9 mouse cellular contexts compared by ENCODE assay signal in genomic region chr7:93095511-93095910, GRCm38 (mm10). TPM values are rescaled to one million over a fixed set of nuclear protein-coding genes. Genes with fewer than 3 reads are reported as not detected.
DNase-seq lines count a peak whose midpoint lies in the region; ATAC-seq and TF ChIP-seq lines count a peak whose summit lies in the region.
"Had no signal": no experiment of that assay in that cellular context is flagged by ENCODE, and none has a peak within 500 bp of the region (broad histone marks: within the 10 kb centered on the region; RNA-seq: fewer than 3 reads in every experiment).

No protein-coding gene starts in this region.

- peak overlapping the region; percentile 25; the same call in 1 of the 2 replicates for H3K4me2 ChIP-seq in hindbrain, embryonic 11.5 days (replicated peaks; ENCODE audit: low read depth, low read length)
- peak overlapping the region; percentile 46 for H3K4me2 ChIP-seq in stomach, embryonic 15.5 days

- intact Hi-C loops in left cerebral cortex, adult 2 months (cut with DNase I): loop anchor here (2.0 to 5.0 kb wide), 3 partner anchors 128 to 221 kb away; partner anchors contain the start of genes Ddias and Prcp

- H3K27me3 ChIP-seq in hindbrain, embryonic 11.5 days (ENCODE audit: control insufficient read depth, insufficient read depth, low read length): no peaks in the 10 kb centered on the region
- H3K27me3 ChIP-seq in stomach, embryonic 15.5 days (replicated peaks): no peaks in the 10 kb centered on the region

- in situ Hi-C loops in ES-E14 (cut with MboI; ENCODE audit: low sequenced_read_pairs in 2 of 2, unreplicated experiment in 2 of 2): loop anchor here in 1 of 2 experiments (10.0 kb wide), 1 partner anchor 121 kb away; no protein-coding TSS in a partner anchor

- H3K4me1 ChIP-seq in ES-E14 (ENCODE audit: control insufficient read depth in 2 of 2, insufficient read depth in 2 of 2, low read length in 2 of 2, poor library complexity in 1 of 2): no peaks in the 10 kb centered on the region
- 0 out of 2 replicates have a peak, but pooled peaks cover 4% of the 10 kb centered on the region for H3K4me1 ChIP-seq in embryonic fibroblast, embryonic 13.5 days (ENCODE audit: control insufficient read depth, insufficient read depth, low read length)
- H3K4me1 ChIP-seq in hindbrain, embryonic 11.5 days (replicated peaks; ENCODE audit: control insufficient read depth, insufficient read depth, low read length): peaks cover 5% of the 10 kb centered on the region; the same call in 1 of the 2 replicates
- H3K4me1 ChIP-seq in stomach, embryonic 15.5 days: no peaks in the 10 kb centered on the region

- peak; percentile 81 for ATAC-seq in hindbrain, embryonic 11.5 days (ENCODE audit: low FRiP score)
- ATAC-seq in megakaryocyte-erythroid progenitor cell, adult 5-6 weeks (replicated peaks; ENCODE audit: low FRiP score, low TSS enrichment, poor library complexity, severe bottlenecking): peak; percentile 79
- ATAC-seq in stomach, embryonic 15.5 days (ENCODE audit: insufficient read depth, low FRiP score, low read depth): peak; percentile 66; the same call in 1 of the 2 replicates

- peak; percentile 39 for DNase-seq in ES-E14 (ENCODE audit: low read depth, low spot score)
- DNase-seq in adrenal gland, postnatal 36 days: peak; percentile 48 to 70
- DNase-seq in hindbrain, embryonic 11.5 days (ENCODE audit: low spot score): peak; percentile 68
- peak; percentile 50 to 57 for DNase-seq in left cerebral cortex, adult 2 months (ENCODE audit: extremely low spot score in 1 of 2, low spot score in 2 of 2)
- no peak for DNase-seq in B cell, adult 2 months

- no peak overlapping the region for H3K27ac ChIP-seq in ES-E14 (ENCODE audit: insufficient read depth, low read depth, low read length, poor library complexity, severe bottlenecking)
- no peak overlapping the region for H3K27ac ChIP-seq in embryonic fibroblast, embryonic 13.5 days (ENCODE audit: insufficient read depth, low read length)
- H3K27ac ChIP-seq in hindbrain, embryonic 11.5 days (ENCODE audit: low read depth, low read length): no peak overlapping the region
- no peak overlapping the region for H3K27ac ChIP-seq in left cerebral cortex, adult 2 months
- no peak overlapping the region for H3K27ac ChIP-seq in stomach, embryonic 15.5 days

- no peak for TF ChIP-seq POLR2A in embryonic fibroblast, embryonic 13.5 days (IDR thresholded peaks at IDR 0.05; ENCODE audit: low read depth, low read length)

- 5% methylated on average over 8 of the region's 8 CpGs for WGBS in hindbrain, embryonic 11.5 days
- WGBS in stomach, embryonic 15.5 days: 7% methylated on average over 8 of the region's 8 CpGs

- no peak overlapping the region for H3K9ac ChIP-seq in ES-E14 (ENCODE audit: insufficient read depth, low read depth, low read length, poor library complexity, severe bottlenecking)
- no peak overlapping the region for H3K9ac ChIP-seq in hindbrain, embryonic 11.5 days (ENCODE audit: low read depth, low read length)
- H3K9ac ChIP-seq in stomach, embryonic 15.5 days: no peak overlapping the region

- peak overlapping the region in 1 of 2 experiments; percentile 61; a peak in 3 of 4 replicates for H3K4me3 ChIP-seq in ES-E14 (ENCODE audit: insufficient read depth in 1 of 2, low read depth in 1 of 2, low read length in 2 of 2, poor library complexity in 1 of 2, severe bottlenecking in 1 of 2)
- no peak overlapping the region for H3K4me3 ChIP-seq in embryonic fibroblast, embryonic 13.5 days (ENCODE audit: insufficient read depth, low read length)
- no peak overlapping the region for H3K4me3 ChIP-seq in hindbrain, embryonic 11.5 days (ENCODE audit: low read depth, low read length)
- H3K4me3 ChIP-seq in left cerebral cortex, adult 2 months: no peak overlapping the region; the same call in 1 of the 2 replicates
- H3K4me3 ChIP-seq in stomach, embryonic 15.5 days (replicated peaks): no peak overlapping the region
- H3K4me3 ChIP-seq: erythroblast, embryonic 14.5 days had no signal

- no peaks in the 10 kb centered on the region for H3K36me3 ChIP-seq in ES-E14 (ENCODE audit: control insufficient read depth, insufficient read depth, low read length, poor library complexity, severe bottlenecking)
- no peaks in the 10 kb centered on the region for H3K36me3 ChIP-seq in hindbrain, embryonic 11.5 days (ENCODE audit: control insufficient read depth, insufficient read depth, low read length)
- no peaks in the 10 kb centered on the region for H3K36me3 ChIP-seq in stomach, embryonic 15.5 days

- no peaks in the 10 kb centered on the region for H3K9me3 ChIP-seq in ES-E14 (ENCODE audit: control insufficient read depth, insufficient read depth, low read depth, low read length)
- no peaks in the 10 kb centered on the region for H3K9me3 ChIP-seq in hindbrain, embryonic 11.5 days (ENCODE audit: control insufficient read depth, low read length)
- H3K9me3 ChIP-seq in stomach, embryonic 15.5 days: no peaks in the 10 kb centered on the region

- 0 out of 2 replicates have a peak, but pooled peaks have one; percentile 18 for TF ChIP-seq CTCF in embryonic fibroblast, embryonic 13.5 days (IDR thresholded peaks at IDR 0.05; ENCODE audit: borderline replicate concordance, insufficient read depth, low read length)
- peak; percentile 77 for TF ChIP-seq CTCF in left cerebral cortex, adult 2 months (IDR thresholded peaks at IDR 0.05)

TF ChIP-seq in ES-E14, 5 proteins besides CTCF, POLR2A, EP300 and RAD21:
- TF ChIP-seq ZC3H11A (IDR thresholded peaks at IDR 0.05; ENCODE audit: borderline replicate concordance, low read depth, low read length): 0 out of 2 replicates have a peak, but pooled peaks have one; percentile 15
- TF ChIP-seq MAFK (IDR thresholded peaks at IDR 0.05; ENCODE audit: insufficient read depth, low read depth, low read length): no peak

RNA-seq across cellular contexts. Expression of gene Fam181b, which starts 15.8 kb away (rescaled TPM):
- total RNA-seq in ES-E14 (2012; rRNA removed): 1.3 and 1.8 TPM in 2 replicates
- total RNA-seq in adrenal gland, postnatal 36 days (2021): 1 to 10 TPM; 3.0 to 3.9 TPM
- polyA plus RNA-seq in embryonic fibroblast, embryonic 13.5 days (2011; ENCODE audit: insufficient read length, low read depth, missing spikeins): 0.40 and 0.51 TPM in 2 replicates
- 34.3 and 35.6 TPM in 2 replicates for polyA plus RNA-seq in hindbrain, embryonic 11.5 days (2014; fragmentation: Nextera tagmentation; extraction: Ambion mirVana)
- total RNA-seq in left cerebral cortex, adult 2 months (2021): 10 to 100 TPM; 18.4 to 23.0 TPM
- not detected in 2 replicates for total RNA-seq in megakaryocyte-erythroid progenitor cell, adult 5-6 weeks (2014; fragmentation: Nextera tagmentation)
- not detected in 2 replicates for total RNA-seq in megakaryocyte-erythroid progenitor cell, adult 5-6 weeks (2017)
- 5.9 and 6.1 TPM in 2 replicates for polyA plus RNA-seq in stomach, embryonic 15.5 days (2015; fragmentation: Nextera tagmentation; extraction: Ambion mirVana)
- polyA plus RNA-seq: erythroblast, embryonic 14.5 days had no signal

Comparison
In these comparisons a context has a peak if more than half of its experiments do, and no peak if none do; other contexts are left out.
1. DNase-seq: peak in ES-E14 (single experiment), adrenal gland, postnatal 36 days (2 of 2), hindbrain, embryonic 11.5 days (single experiment) and left cerebral cortex, adult 2 months (2 of 2); none in B cell, adult 2 months (0 of 2).
2. Peak in every context shown above with its lines, with median percentiles within 50 percentile points of each other: ATAC-seq.